Mouse (Mus musculus) heart, embryonic 14.5 days (tissue): Measurements from ENCODE around the gene Fer. TPM values are rescaled to one million over a fixed set of nuclear protein-coding genes. Genes with fewer than 3 reads are reported as not detected.

Experiments
- ATAC-seq: fragments of 200-750 bp; cut with Nextera tagmentation; 2 replicates; pipeline ENCODE4 v1.8.0; 2017; ENCODE audit warnings: low read depth, moderate TSS enrichment; ENCODE audit not compliant: insufficient number of reproducible peaks, insufficient read depth, low FRiP score
- H3K27ac ChIP-seq, 2 experiments: fragments of 200-500 bp in 1 of 2; fragments of 300-500 bp in 1 of 2; sonication (generic) in 1 of 2; replicated peaks in 1 of 2; 2 replicates each; pipeline ENCODE4 v1.5.1; 2012 to 2014; ENCODE audit warnings: low read depth in 2 of 2, low read length in 2 of 2, control low read depth in 1 of 2, mild to moderate bottlenecking in 1 of 2, mixed read lengths in 1 of 2; ENCODE audit not compliant: control insufficient read depth in 1 of 2, insufficient read depth in 1 of 2
- H3K27me3 ChIP-seq: fragments of 300-500 bp; sonication (generic); 2 replicates; pipeline ENCODE4 v1.6.1; 2014; ENCODE audit warnings: mild to moderate bottlenecking, low read length, control low read depth; ENCODE audit not compliant: control insufficient read depth, insufficient read depth
- H3K36me3 ChIP-seq: fragments of 300-500 bp; sonication (generic); 2 replicates; pipeline ENCODE4 v1.6.1; 2014; ENCODE audit warnings: mild to moderate bottlenecking, control low read depth, low read length, mixed read lengths; ENCODE audit not compliant: control insufficient read depth, insufficient read depth
- H3K4me1 ChIP-seq, 2 experiments: fragments of 200-500 bp in 1 of 2; fragments of 300-500 bp in 1 of 2; sonication (generic) in 1 of 2; 2 replicates each; pipeline ENCODE4 v1.6.1; 2012 to 2014; ENCODE audit warnings: low read length in 2 of 2, control low read depth in 1 of 2, mixed read lengths in 1 of 2; ENCODE audit not compliant: control insufficient read depth in 2 of 2, insufficient read depth in 2 of 2
- H3K4me2 ChIP-seq: fragments of 300-500 bp; sonication (generic); 2 replicates; pipeline ENCODE4 v1.6.1; 2014; ENCODE audit warnings: mild to moderate bottlenecking, low read length
- H3K4me3 ChIP-seq, 2 experiments: fragments of 200-500 bp in 1 of 2; fragments of 300-500 bp in 1 of 2; sonication (generic) in 1 of 2; 2 replicates each; pipeline ENCODE4 v1.5.1; 2012 to 2014; ENCODE audit warnings: low read length in 2 of 2, mild to moderate bottlenecking in 2 of 2, control low read depth in 1 of 2, low read depth in 1 of 2, moderate library complexity in 1 of 2; ENCODE audit not compliant: control insufficient read depth in 1 of 2, insufficient read depth in 1 of 2
- H3K9ac ChIP-seq: fragments of 300-500 bp; sonication (generic); 2 replicates; pipeline ENCODE4 v1.6.1; 2014; ENCODE audit warnings: mild to moderate bottlenecking, low read length
- H3K9me3 ChIP-seq: fragments of 300-500 bp; sonication (generic); 2 replicates; pipeline ENCODE4 v1.6.1; 2016; ENCODE audit warnings: low read length, control low read depth; ENCODE audit not compliant: control insufficient read depth
- WGBS: fragments of 180-500 bp; shearing (Covaris S2); extraction: QIAGEN DNeasy Blood & Tissue Kit; methylation state at CpG from one replicate; pipeline ENCODE4 v1.1.7; 2014; 5-methylcytosine and 5-hydroxymethylcytosine counted together
- polyA plus RNA-seq: library from polyadenylated mRNA; unstranded; fragments of >200 nt; fragmentation: Nextera tagmentation; extraction: Ambion mirVana; gene quantifications from 2 replicates; pipeline ENCODE4 v1.2.1, GENCODE M21; 2014

Gene Fer
- polyA plus RNA-seq, 1 experiment from 2014 or later, result 26.0 TPM

- no peak overlapping the region for H3K27ac ChIP-seq
- H3K36me3 ChIP-seq, result no peaks in the 10 kb centered on the region
- H3K9me3 ChIP-seq, result no peaks in the 10 kb centered on the region
- no peak for ATAC-seq
- H3K4me3 ChIP-seq, result no peak overlapping the region
- no peaks in the 10 kb centered on the region for H3K27me3 ChIP-seq
- H3K9ac ChIP-seq, result no peak overlapping the region
- 76% methylated on average over 5 of the region's 5 CpGs for WGBS
- peaks cover 0 to 2% of the 10 kb centered on the region in 2 experiments; a peak in 1 of 4 replicates for H3K4me1 ChIP-seq
- H3K4me2 ChIP-seq, result no peak overlapping the region
Observed at GRCm38 (mm10) chr17:64180546-64180945, 317.7 kb downstream of the Fer start.

GRCm38 (mm10) chr17:64181291-64181690 is 318.4 kb downstream of the Fer start:
- Histone ChIP-seq H3K27ac (no peak overlapping the region), H3K4me2 (no peak overlapping the region), H3K27me3 (no peaks in the 10 kb centered on the region), H3K9ac (no peak overlapping the region), H3K9me3 (no peaks in the 10 kb centered on the region), H3K4me3 (no peak overlapping the region), H3K4me1 (peaks cover 0 to 2% of the 10 kb centered on the region in 2 experiments; a peak in 1 of 4 replicates), H3K36me3 (no peaks in the 10 kb centered on the region)
- 34% methylated on average over 3 of the region's 3 CpGs for WGBS
- ATAC-seq, result no peak

DNA sequence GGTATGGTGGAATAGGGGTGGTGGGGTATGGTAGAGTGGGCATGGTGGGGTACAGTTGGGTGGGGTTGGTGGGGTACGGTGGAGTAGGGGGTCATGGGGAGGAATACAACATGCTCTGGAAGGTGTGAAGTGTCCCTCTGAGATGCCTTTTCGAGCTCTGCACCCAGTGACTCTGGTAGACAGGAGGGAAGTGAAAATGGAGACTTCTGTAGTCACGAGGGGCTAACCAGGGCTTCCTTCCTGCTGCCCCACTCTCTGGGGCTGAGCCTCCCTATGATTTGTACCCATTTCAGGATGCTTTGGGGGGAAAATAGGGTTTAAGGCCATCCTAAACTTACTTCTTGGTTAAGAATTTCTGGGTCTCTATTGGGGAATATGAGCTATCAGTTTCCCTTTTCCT is 319.7 kb downstream of the Fer start:
- no peaks in the 10 kb centered on the region for H3K36me3 ChIP-seq
- no peak overlapping the region for H3K4me3 ChIP-seq
- no peaks in the 10 kb centered on the region for H3K9me3 ChIP-seq
- peaks cover 0 to 2% of the 10 kb centered on the region in 2 experiments; a peak in 1 of 4 replicates for H3K4me1 ChIP-seq
- ATAC-seq, result no peak
- H3K9ac ChIP-seq, result no peak overlapping the region
- no peak overlapping the region for H3K27ac ChIP-seq
- no peak overlapping the region for H3K4me2 ChIP-seq
- WGBS, result 90% methylated on average over 3 of the region's 3 CpGs
- no peaks in the 10 kb centered on the region for H3K27me3 ChIP-seq

- Histone ChIP-seq H3K4me1 (peaks cover 0 to 2% of the 10 kb centered on the region in 2 experiments; a peak in 1 of 4 replicates), H3K36me3 (no peaks in the 10 kb centered on the region), H3K27ac (no peak overlapping the region), H3K4me2 (no peak overlapping the region), H3K9me3 (no peaks in the 10 kb centered on the region), H3K27me3 (no peaks in the 10 kb centered on the region), H3K4me3 (no peak overlapping the region), H3K9ac (no peak overlapping the region)
- ATAC-seq, result no peak
- 44% methylated on average over 5 of the region's 5 CpGs for WGBS
Observed at GRCm38 (mm10) chr17:64183196-64183595, 320.3 kb downstream of the Fer start.

Other genes with a start within 250 kb of the Fer start
- gene A930002H24Rik, start 729 bp downstream of the Fer start, polyA plus RNA-seq, result 3.3 and 3.6 TPM in 2 replicates